8 mouse cellular contexts compared by ENCODE assay signal in genomic region chr1:191025016-191026012, GRCm38 (mm10). TPM values are rescaled to one million over a fixed set of nuclear protein-coding genes. Genes with fewer than 3 reads are reported as not detected.
DNase-seq lines count a peak whose midpoint lies in the region; ATAC-seq and TF ChIP-seq lines count a peak whose summit lies in the region.

No protein-coding gene starts in this region.

- peak overlapping the region; percentile 98 for H3K4me2 ChIP-seq in forebrain, embryonic 14.5 days (ENCODE audit: low read length)
- peak overlapping the region; percentile 90 for H3K4me2 ChIP-seq in hindbrain, embryonic 15.5 days

- peak overlapping the region; percentile 73 for H3K4me3 ChIP-seq in forebrain, embryonic 14.5 days (ENCODE audit: low read depth, low read length)
- H3K4me3 ChIP-seq in hindbrain, embryonic 15.5 days, result peak overlapping the region; percentile 68

- TF ChIP-seq POLR2A in brain, embryonic 14.5 days (IDR thresholded peaks at IDR 0.05; ENCODE audit: borderline replicate concordance, extremely low read depth, insufficient read depth, insufficient read length, poor library complexity, severe bottlenecking), result no peak

- H3K9ac ChIP-seq in forebrain, embryonic 14.5 days (ENCODE audit: low read length), result peak overlapping the region; percentile 84
- H3K9ac ChIP-seq in hindbrain, embryonic 15.5 days, result peak overlapping the region; percentile 82

- peaks cover 2% of the 10 kb centered on the region; the same call in 1 of the 2 replicates for H3K36me3 ChIP-seq in forebrain, embryonic 14.5 days (ENCODE audit: control insufficient read depth, insufficient read depth, low read length)
- H3K36me3 ChIP-seq in hindbrain, embryonic 15.5 days, result peaks cover 8% of the 10 kb centered on the region; the same call in 1 of the 2 replicates

- intact Hi-C loops in left cerebral cortex, postnatal 4 days (cut with DNase I), result no loop called here

- WGBS in forebrain, embryonic 14.5 days, result 1% methylated on average over 60 of the region's 69 CpGs
- 2% methylated on average over 67 of the region's 69 CpGs for WGBS in hindbrain, embryonic 15.5 days

- H3K4me1 ChIP-seq in forebrain, embryonic 14.5 days (ENCODE audit: control insufficient read depth, insufficient read depth, low read length), result peaks cover 13% of the 10 kb centered on the region
- peaks cover 27% of the 10 kb centered on the region for H3K4me1 ChIP-seq in hindbrain, embryonic 15.5 days (replicated peaks)

- no peak; the same call in 1 of the 2 replicates for ATAC-seq in forebrain, embryonic 14.5 days
- ATAC-seq in hindbrain, embryonic 15.5 days (ENCODE audit: low FRiP score, low read depth), result no peak; the same call in 1 of the 2 replicates

- DNase-seq in ovary, postnatal 36 days (ENCODE audit: low spot score), result peak; percentile 6
- DNase-seq in ovary, postnatal 10 days (ENCODE audit: low spot score), result no peak
- DNase-seq in brain, embryonic 14.5 days (ENCODE audit: low read depth), result peak; percentile 59
- no peak for DNase-seq in forebrain, embryonic 14.5 days (ENCODE audit: low spot score)
- peak; percentile 11 for DNase-seq in left cerebral cortex, postnatal 4 days
- peak; percentile 35 for DNase-seq in mesoderm, embryonic 11.5 days (ENCODE audit: low read depth, low spot score)
- peak; percentile 33 for DNase-seq in yolk sac, embryonic 10.5 days (ENCODE audit: low spot score)

- H3K27me3 ChIP-seq in forebrain, embryonic 14.5 days (replicated peaks; ENCODE audit: control insufficient read depth, insufficient read depth, low read length), result no peaks in the 10 kb centered on the region
- H3K27me3 ChIP-seq in hindbrain, embryonic 15.5 days, result peaks cover 2% of the 10 kb centered on the region; the same call in 1 of the 2 replicates

- no peak for TF ChIP-seq CTCF in brain, embryonic 14.5 days (IDR thresholded peaks at IDR 0.05; ENCODE audit: borderline replicate concordance, extremely low read depth, insufficient read depth, insufficient read length)

- H3K9me3 ChIP-seq in forebrain, embryonic 14.5 days (replicated peaks; ENCODE audit: control insufficient read depth, low read length), result no peaks in the 10 kb centered on the region
- H3K9me3 ChIP-seq in hindbrain, embryonic 15.5 days, result no peaks in the 10 kb centered on the region

- H3K27ac ChIP-seq in forebrain, embryonic 14.5 days (ENCODE audit: low read depth, low read length), result peak overlapping the region; percentile 80; the same call in 1 of the 2 replicates
- H3K27ac ChIP-seq in hindbrain, embryonic 15.5 days (replicated peaks), result peak overlapping the region; percentile 84

RNA-seq across cellular contexts. Expression of gene Flvcr1, which starts 0.6 kb away (rescaled TPM):
- 24.6 and 25.0 TPM in 2 replicates for polyA plus RNA-seq in brain, embryonic 14.5 days (2012; rRNA removed)
- polyA plus RNA-seq in forebrain, embryonic 14.5 days (2014; fragmentation: Nextera tagmentation; extraction: Ambion mirVana), result 6.0 and 8.4 TPM in 2 replicates
- polyA plus RNA-seq in hindbrain, embryonic 15.5 days (2015; fragmentation: Nextera tagmentation; extraction: Ambion mirVana), result 9.9 and 10.2 TPM in 2 replicates
- total RNA-seq in left cerebral cortex, postnatal 4 days (2021), result 10 to 100 TPM; 27.0 to 27.6 TPM

RNA-seq across cellular contexts. Expression of gene Spata45, which starts 11.1 kb away (rescaled TPM):
- polyA plus RNA-seq in brain, embryonic 14.5 days (2012; rRNA removed), result not detected in 2 replicates
- not detected in 2 replicates for polyA plus RNA-seq in forebrain, embryonic 14.5 days (2014; fragmentation: Nextera tagmentation; extraction: Ambion mirVana)
- not detected in 2 replicates for polyA plus RNA-seq in hindbrain, embryonic 15.5 days (2015; fragmentation: Nextera tagmentation; extraction: Ambion mirVana)
- not detected for total RNA-seq in left cerebral cortex, postnatal 4 days (2021)

RNA-seq across cellular contexts. Expression of gene Tatdn3, which starts 37.4 kb away (rescaled TPM):
- polyA plus RNA-seq in brain, embryonic 14.5 days (2012; rRNA removed), result 23.8 and 25.3 TPM in 2 replicates
- 10.0 and 10.4 TPM in 2 replicates for polyA plus RNA-seq in forebrain, embryonic 14.5 days (2014; fragmentation: Nextera tagmentation; extraction: Ambion mirVana)
- polyA plus RNA-seq in hindbrain, embryonic 15.5 days (2015; fragmentation: Nextera tagmentation; extraction: Ambion mirVana), result 14.5 TPM in 2 replicates
- 10 to 100 TPM; 15.2 to 17.1 TPM for total RNA-seq in left cerebral cortex, postnatal 4 days (2021)

RNA-seq across cellular contexts. Expression of gene Nsl1, which starts 37.5 kb away (rescaled TPM):
- 6.0 and 7.8 TPM in 2 replicates for polyA plus RNA-seq in brain, embryonic 14.5 days (2012; rRNA removed)
- 6.9 and 7.3 TPM in 2 replicates for polyA plus RNA-seq in forebrain, embryonic 14.5 days (2014; fragmentation: Nextera tagmentation; extraction: Ambion mirVana)
- polyA plus RNA-seq in hindbrain, embryonic 15.5 days (2015; fragmentation: Nextera tagmentation; extraction: Ambion mirVana), result 4.6 and 4.9 TPM in 2 replicates
- total RNA-seq in left cerebral cortex, postnatal 4 days (2021), result 1 to 10 TPM; 2.3 to 2.7 TPM

RNA-seq across cellular contexts. Expression of gene Vash2, which starts 46.2 kb away (rescaled TPM):
- polyA plus RNA-seq in brain, embryonic 14.5 days (2012; rRNA removed), result 48.1 and 66.0 TPM in 2 replicates
- polyA plus RNA-seq in forebrain, embryonic 14.5 days (2014; fragmentation: Nextera tagmentation; extraction: Ambion mirVana), result 77.3 and 98.6 TPM in 2 replicates
- 77.3 and 83.6 TPM in 2 replicates for polyA plus RNA-seq in hindbrain, embryonic 15.5 days (2015; fragmentation: Nextera tagmentation; extraction: Ambion mirVana)
- total RNA-seq in left cerebral cortex, postnatal 4 days (2021), result 10 to 100 TPM; 63.8 to 72.2 TPM

Comparison
In these comparisons a context has a peak if more than half of its experiments do, and no peak if none do; other contexts are left out.
1. DNase-seq: peak in ovary, postnatal 36 days (single experiment), brain, embryonic 14.5 days (single experiment), left cerebral cortex, postnatal 4 days (single experiment), mesoderm, embryonic 11.5 days (single experiment) and yolk sac, embryonic 10.5 days (single experiment); none in ovary, postnatal 10 days (single experiment) and forebrain, embryonic 14.5 days (single experiment).